Mouse (Mus musculus) cerebellum, postnatal 36 days (tissue): ENCODE measurements at regions not wholly inside any gene's neighbourhood (a gene's known extent, or its start where the extent isn't known, plus 50 kb on each side); places are given as distances from the start of the nearest gene placed in this dataset.

Experiments
- DNase-seq, 2 experiments: peaks; one replicate each; pipeline ENCODE4 v3.0.0; 2021 to 2022; ENCODE audit warnings: mixed read lengths in 2 of 2

DNA sequence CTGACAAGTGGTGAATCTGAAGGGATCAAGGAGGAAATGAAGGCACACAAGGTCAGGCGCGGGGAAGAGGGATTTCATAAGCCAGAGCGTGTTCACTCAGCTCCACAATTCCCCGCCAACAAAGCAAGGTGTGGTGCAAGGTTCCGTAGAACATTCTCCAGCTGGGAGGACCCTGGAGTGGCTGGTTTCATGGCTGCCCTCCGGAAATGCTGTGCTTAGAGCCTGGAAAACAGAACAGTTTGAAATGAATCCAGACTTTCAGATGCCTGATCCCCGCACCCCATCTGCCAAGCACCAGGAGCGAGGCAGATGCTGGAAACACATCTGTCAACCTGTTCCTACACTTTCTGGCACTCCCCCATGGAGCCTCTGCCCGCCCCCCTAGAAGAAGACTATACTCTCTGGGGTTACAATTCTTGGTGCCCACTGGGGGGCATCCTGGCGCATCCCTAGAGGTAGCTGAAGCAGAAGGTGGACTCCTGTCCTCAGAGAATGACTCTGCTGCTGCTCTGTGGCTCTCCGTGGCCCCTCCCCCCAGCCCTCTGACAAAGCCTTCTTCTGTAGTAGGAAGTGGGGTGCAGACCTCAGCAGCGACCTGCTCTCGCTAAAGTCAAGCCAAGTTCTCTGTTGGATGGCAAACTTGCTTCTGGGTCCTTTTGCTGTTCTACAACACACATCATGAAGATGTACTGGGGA is 54.5 kb upstream of the Mafb start:
- no peak for DNase-seq

DNA sequence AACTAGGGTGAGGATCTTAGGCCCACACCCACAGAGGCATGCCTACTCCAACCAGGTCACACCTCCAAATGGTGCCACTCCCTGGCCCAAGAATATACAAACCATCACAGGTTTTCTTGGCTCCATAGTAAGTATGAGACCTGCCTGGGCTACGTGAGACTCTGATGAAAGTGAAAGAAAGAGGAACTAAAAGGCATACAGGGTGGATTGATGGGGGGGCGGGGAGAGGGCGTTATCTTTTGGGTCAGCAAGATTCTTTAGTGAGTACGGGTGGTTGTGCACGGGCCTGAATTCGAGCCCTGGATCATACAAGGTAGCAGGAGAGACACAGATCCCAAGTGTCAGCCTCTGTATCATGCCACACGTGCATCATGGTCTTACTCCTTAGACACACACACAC is 57.6 kb upstream of the Mafb start:
- DNase-seq: no peak

DNA sequence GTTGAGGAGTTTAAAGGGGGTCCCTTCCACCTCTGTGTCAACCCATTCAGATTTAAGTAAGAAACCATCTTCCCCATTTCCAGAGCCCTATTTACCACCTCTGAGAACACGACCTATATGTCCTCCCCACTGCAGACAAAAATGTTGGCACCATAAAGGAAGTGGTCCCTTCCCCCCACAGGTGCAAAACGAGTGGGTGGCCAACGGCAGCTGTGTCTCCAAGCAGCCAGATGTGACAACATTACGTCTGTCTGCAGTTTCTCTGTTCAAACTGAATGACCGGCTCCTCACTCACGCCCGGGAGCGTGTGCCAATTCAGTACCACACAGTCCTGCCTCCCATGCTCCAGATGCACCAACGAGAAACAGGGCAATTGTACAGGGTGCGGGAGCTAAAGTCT is 60.6 kb upstream of the Mafb start:
- DNase-seq: no peak

DNA sequence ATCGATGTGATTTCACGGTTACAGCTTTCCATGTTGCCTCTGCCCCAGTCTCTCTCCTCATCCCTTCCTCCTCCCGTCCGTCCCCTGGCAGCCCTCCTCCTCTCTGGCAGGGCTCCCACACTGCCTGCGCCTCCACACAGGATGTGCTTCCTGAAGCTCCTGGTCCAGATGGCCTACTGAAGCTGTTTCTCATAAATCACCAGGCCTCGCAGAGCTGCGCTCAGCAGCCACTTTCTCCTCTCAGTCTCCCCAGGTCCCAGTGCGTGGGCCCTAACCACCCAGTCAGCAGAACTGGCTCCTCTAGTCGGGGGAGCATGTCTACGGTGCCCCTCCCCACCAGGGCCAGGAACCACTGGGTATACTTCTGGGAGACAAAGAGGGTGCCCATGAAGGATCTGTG is 66.4 kb upstream of the Mafb start:
- peak; percentile 46 to 69 for DNase-seq

DNA sequence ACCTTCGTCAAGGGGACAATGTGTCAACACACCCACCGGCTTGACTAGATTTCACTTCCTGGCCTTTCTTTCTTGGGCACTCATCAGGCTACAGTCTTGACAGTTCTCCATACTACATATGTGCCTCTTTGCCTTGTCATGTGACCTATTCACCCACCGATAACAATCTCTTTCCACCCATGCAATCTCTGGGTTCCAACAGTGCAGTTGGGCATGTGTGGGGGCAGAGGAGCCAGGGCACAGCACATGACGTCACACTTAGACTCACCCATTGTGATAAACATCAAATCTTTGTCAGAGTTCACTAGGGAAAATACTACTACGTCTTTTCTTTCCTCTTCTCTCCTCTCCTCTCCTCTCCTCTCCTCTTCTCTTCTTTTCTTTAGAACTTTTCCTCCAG is 67.8 kb upstream of the Mafb start:
- no peak for DNase-seq

DNA sequence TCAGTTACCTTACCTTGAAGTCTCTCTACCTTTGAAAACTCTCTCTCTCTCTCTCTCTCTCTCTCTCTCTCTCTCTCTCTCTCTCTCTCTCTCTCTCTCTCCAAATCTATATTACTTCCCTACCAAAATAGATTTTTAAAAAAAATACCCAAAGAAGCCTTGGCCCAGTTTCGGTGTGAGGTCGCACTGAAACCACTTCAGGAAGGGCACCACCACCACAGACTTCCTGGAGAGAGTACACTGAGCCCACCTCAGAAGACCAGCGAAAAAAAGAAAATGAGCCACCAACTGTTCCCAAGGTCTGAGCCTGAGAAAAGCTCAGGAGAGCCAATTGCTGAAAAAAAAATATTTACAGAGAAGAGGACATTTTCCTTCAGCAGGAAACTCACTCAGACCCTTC is 68.8 kb upstream of the Mafb start:
- no peak for DNase-seq

DNA sequence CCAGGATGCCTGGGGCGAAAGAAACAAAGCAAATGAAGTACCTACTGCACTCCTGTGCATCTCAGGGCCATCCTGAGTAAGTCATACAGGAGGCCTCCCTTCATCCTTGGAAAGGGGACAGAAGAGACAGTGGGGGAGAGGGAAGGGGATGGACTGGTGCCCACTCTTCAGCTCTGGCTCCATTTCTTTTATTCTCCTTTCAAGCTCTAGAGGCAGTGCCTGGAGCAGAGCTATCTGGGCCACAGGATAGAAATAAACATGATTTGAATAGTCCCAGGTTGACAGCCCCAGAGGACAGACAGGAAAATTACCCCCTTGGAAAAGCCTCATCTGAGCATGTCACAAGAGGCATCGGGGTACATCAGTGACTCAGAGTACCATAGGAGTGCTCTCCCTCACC is 72.2 kb upstream of the Mafb start:
- no peak for DNase-seq

DNA sequence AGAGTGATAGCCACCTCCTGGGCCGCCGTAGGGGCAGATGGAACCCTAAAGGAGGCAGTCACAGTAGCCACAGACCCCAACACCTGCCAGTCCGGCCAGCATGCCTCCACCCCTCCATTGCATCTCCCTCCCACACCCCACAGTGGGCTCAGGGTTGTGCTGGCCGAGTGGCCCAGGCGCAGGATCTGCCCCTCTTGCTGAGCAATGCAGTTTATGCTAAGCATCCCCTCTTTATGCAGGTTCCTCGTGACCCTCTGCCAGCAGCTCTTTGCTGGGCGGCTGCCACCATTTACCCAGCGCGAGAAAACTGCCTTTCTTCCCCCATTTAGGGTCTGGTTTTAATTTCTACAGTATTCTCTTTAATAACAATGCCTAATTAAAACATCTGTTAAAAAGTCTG is 73.4 kb upstream of the Mafb start:
- DNase-seq: no peak

DNA sequence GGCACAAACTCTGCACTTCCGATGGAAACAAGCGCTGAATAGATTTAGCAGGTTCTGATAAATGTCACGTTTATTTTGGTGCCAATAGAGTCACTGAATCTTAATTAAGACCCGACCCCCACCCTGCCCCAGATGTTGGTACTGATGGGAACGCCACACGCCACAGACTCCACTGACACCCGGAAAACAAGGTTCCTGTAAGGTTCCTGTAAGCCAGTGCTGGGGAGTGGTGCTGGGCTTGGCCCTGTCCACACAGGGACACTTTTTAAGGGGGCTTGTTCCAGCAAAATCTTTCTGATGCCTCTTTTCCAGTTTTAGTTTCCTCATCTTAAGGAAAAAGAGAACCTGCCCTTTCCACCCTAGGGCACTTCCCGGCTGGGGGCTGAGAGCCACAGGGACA is 84.2 kb upstream of the Mafb start:
- DNase-seq: no peak

DNA sequence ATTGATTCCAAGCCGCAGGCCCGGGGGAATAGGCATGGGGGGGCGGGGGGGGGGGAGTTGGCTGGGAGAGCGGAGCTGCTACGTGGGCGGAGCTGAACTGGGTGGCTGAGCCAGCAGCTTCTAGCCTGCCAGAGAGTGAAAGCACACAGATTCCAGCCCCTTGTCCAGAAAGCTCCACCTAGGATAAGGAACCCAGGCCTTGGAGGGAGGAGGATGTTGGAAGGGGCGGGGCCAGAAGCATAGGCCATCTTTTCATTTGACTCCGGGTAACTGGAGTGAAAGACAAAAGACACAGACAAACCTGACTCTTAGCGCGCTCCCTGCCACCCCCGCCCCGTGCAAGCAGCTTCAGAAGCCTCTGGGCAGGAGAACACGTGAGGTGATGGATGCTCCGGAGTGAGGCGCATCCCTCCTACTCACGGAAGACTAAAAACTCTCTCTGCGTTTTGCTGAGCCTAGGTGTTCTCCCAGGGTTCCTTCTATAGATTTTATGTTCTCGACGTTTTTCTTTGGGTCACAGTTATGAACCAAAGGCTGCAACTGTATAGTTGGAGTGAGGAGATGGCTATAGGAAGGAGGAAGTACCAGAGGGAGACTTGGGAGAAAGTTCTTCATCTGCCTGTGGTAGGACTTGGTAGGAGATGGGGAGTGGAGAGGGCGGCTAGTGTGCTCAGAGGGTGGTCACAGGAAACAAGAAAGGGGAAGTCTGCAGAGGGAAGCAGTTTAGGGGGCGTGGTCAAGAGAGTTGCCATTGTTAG is 84.8 kb upstream of the Mafb start:
- peak; percentile 6 for DNase-seq

DNA sequence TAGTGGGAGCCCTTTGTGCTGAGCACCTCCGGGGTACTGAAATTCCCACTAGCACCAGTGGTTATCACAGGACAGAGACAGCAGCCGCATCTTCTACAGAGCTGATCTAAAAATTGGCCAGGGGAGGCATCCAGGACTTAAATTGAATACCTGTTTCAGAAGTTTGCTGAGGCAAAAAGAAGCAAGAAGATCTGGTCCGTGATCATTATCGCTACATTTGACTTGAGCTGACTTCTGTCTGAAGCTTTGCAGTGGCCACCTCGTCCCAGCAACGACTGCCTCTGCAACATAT is 85.3 kb upstream of the Mafb start:
- no peak for DNase-seq

DNA sequence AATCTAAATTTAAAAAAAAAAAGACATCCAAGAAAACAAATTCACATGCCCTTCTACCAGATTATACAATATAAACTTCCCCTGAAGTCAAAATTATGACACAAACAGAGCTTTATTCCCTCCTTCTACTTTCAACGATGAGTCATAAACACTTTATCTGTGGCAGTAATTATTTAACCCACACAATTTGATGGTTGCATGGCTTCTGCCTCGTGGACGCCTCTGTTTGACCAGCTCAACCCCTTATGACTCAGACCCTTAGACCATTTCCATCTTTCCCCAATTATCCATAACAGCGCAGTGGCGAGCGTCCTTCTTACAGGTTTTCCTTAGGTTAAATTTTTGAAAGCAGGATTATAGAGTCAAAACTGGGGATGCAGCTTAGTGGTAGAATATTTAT is 85.9 kb upstream of the Mafb start:
- no peak for DNase-seq

DNA sequence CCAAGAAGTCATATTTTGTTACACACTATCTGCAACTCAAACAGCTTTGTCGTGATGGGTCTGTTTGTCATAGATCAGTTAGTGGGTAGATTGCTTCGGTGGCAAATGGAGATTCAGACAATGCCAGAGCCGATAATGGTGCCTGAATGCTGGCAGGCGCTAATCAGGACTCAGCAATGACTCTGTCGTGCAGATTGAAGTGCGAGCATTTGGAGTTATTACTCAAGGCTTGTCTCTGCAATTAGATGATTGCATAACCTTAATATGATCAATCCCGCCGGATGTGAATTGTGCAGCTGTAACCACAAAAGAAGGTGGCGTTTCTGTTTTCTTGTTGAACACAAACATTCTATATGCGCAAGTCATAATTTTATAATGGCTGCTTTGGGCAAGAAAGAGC is 88.8 kb upstream of the Mafb start:
- DNase-seq: no peak

DNA sequence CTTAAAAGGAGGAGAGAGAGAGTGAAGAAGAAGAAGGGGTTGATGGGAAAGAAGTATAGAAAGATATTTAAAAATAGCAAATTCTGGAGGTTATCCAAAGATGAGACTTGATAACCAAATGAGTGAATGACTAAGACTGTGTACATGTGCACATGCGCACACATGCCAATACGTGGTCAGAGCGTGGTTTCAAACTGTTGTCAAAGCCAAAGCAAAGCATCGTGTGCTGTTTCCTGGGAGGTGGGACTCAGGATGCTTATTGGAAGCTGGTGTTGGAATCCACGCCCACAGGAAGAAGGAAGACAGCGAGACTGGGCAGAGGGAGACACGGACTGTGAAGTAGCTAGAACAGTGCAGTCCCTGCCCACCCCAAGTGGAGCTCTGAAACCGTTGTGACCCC is 89.8 kb upstream of the Mafb start:
- no peak for DNase-seq

DNA sequence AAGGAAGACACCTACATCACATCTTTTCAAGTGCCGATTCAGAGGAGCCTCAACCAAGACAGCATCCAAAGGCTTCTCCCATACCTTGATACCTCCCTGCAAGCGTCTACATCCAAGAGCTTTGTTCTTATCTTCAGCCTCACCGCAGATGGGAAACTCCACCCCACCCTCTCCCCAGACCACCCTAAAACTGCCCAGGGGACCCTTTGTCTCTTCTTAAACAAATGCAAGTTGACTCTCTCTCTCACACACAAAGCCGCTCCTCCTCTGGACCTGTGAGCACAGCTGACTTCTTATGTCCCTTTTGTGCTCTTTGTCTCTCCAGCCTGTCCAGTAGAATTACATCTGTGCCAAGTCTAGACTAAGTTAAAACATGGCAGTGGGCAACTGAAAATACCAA is 104.7 kb upstream of the Mafb start:
- no peak for DNase-seq

DNA sequence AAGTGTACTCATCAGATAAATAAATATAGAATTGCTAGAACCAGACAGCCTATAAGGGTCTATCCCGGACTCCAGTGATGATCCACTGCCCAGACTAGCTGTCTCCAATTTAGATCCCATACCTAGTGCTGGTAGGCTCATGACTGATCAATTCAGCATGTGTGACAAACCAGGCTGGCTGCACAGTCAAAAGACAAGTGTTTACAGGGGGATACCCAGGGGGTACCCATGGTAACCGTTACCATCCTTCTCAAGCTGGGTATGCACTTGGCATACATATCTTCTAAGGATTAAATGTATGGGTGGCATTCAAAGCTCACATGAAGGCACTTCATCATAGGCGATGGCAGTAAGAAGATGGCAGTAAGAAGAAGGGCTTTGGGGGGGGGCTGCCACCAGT is 109.3 kb upstream of the Mafb start:
- DNase-seq: no peak

DNA sequence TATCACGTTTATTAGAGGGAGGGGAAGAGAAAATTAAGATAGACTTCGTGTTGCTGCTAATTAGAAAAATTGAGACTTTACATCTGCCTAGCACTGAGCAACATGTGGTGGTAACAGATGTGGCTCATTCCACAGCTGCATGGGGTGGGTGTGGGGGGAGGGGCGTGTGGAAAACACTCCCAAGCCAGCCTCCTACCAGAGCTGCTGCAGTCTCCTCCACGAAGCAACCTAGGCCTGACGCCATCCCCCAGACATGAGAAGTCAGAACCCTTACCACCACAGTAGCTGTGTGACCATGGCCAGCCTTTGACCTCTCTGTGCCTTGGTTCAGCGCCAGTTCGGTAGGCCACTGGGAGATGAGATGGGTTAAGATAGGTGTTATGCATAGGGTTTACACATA is 112.4 kb upstream of the Mafb start:
- DNase-seq: no peak

DNA sequence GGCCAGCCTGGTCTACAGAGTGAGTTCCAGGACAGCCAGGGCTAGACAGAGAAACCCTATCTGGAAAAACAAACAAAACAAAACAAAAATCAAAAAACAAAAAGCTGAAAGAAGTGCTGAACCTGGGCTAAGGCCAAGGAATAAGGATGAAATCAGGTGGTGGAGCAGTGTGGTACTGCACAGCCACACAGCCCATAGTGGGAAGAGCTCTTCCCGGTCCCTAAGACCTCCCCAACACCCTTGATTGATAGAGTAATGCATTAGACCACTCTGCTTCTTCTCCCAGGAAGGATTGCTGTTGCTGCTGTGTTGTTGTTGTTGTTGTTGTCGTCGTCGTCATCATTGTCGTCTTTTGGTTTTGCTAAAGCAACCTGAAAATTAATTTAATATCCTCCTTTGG is 118.2 kb upstream of the Mafb start:
- DNase-seq: no peak

DNA sequence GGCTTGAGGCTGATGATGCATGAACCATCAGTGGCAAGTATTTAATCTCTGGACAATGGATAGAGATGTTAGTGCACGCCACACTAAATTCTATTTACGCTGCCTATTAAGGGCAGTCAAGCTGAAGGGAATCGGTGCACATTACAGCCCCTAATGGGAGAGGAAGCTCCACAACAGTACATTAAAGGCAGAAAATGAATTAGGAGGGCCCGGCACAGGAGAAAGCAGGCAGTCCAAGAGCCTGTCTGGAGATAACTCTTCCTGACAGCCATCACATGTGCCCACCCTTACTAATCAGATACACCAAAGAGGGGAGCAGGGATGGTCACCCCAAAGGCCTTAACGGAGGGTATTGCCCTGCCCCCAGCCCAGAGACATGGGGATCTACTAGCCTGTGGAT is 118.7 kb upstream of the Mafb start:
- no peak for DNase-seq

DNA sequence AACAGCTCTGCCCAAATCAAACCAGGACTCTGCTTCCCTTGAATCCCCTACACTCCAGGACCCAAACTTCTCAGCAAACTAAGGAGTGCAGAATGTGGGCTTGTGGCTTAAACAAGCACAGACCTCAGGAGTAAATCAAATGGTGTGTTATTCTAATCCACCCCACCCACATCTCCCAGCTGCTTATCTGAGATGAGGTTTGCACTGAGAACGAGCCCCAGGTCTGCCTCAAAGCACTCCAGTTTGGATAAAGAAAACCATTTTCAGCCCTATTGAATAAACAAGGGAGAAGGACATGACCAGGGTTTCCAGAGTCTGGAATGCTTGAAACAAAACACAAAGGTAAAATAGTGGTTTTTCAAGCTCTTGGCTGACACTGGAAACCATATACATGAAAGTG is 132.9 kb upstream of the Mafb start:
- DNase-seq: no peak

DNA sequence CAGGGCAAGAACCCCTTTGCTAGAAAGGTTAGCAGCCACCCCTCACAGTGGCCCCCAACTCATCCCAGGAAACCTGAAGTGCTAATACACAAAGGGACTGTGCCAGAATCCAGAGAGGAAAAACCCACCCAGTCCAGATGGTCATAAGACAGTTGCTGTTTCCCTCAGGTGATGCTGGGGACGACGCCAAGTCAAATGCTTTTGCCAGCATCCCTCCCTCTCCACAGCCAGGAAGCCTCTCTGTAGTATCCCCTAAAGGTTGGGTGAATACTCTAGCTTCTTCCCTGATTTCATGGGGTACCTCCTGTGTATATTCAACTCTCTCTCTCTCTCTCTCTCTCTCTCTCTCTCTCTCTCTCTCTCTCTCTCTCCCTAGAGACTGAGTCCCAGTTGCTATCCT is 136.0 kb upstream of the Mafb start:
- no peak for DNase-seq

DNA sequence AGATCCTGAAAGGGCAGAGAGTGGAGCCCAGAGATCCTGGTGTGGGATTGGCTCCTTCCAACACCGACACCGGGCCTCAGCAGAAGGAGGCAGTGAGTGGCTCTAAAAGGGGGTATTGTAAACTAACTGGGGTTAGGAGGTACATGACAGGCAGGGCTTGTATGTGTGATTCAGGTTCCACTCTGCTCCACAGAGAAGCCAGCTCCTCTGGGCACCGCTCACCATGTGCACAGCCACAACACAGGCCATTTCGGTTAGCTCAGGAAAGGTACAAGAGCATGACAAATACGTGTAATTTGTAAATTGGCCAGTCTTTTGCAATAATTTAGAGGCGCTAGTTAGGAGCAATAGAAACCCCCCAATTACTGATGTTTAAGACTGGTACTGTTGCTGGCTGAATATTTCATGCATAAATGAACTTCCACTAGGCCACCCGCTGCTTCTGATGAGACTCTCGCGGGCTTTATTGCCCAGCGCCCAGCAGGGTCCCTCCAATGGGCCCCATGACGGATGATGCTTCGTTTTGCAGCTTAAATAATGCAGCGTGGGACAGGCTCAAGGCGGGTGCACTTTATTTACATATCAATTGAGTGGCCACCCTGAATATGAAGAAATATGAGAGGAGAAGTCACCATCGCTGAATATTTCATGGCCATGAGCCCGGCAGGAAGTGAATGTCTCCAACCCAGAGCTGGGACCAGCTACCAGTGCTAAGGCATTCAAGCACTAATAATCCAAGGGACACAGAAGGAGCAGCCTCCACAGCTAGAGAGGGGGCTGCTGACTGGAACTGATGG is 136.9 kb upstream of the Mafb start:
- DNase-seq: no peak

DNA sequence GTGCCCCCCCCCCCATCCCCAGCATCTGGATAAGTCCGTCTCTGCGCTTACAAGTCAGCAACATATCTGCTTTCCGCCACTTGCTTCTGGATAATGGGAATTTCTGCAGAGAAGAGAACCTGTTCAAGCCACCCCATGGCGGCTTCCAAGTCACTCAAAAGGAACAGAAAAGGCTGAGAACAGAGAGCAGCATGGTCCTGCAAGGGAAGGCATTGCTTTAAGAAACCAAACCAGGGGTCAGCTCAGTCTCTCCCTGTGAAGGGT is 137.5 kb upstream of the Mafb start:
- DNase-seq: no peak

DNA sequence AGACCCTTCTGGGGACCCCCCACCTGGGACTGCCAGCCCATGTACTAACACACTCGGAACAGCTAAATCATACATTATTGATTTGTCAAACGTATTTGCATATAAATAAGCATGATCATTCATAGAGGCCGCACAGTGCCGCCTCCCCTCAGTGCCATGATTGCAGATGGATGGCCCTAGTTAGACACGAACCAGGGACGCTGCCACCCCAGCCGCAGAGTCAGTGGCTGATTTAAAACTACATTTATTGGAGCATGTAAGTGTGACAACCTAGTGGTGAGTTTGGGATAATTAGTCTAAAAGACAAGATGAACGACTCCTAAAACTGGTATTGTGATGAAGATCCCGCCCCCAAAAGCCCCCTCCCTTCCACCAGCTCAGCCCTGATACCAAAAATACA is 138.3 kb upstream of the Top1 start:
- DNase-seq: no peak
